Mouse (Mus musculus) spleen, adult 2 months (tissue): Measurements from ENCODE around the gene Gnat2. TPM values are rescaled to one million over a fixed set of nuclear protein-coding genes. Genes with fewer than 3 reads are reported as not detected.

ENCODE experiments used
- DNase-seq, 2 experiments: peaks; one replicate each; pipeline versions ENCODE4 v3.0.0 to v3.0.0-alpha.2; 2012 to 2021; ENCODE audit warnings: low spot score in 2 of 2, low read depth in 1 of 2
- H3K27ac ChIP-seq: fragments of 200-500 bp; 2 replicates; pipeline ENCODE4 v1.5.1; 2012; ENCODE audit warnings: low read length, inconsistent platforms; ENCODE audit not compliant: insufficient read depth
- H3K27me3 ChIP-seq: fragments of 200-500 bp; 2 replicates; pipeline ENCODE4 v1.6.1; 2012; ENCODE audit warnings: mild to moderate bottlenecking, moderate library complexity, low read length, inconsistent platforms; ENCODE audit not compliant: control insufficient read depth, insufficient read depth
- H3K36me3 ChIP-seq: fragments of 200-500 bp; 2 replicates; pipeline ENCODE4 v1.6.1; 2012; ENCODE audit warnings: mild to moderate bottlenecking, low read length, inconsistent platforms; ENCODE audit not compliant: control insufficient read depth, insufficient read depth
- H3K4me1 ChIP-seq: fragments of 200-500 bp; 2 replicates; pipeline ENCODE4 v1.6.1; 2011; ENCODE audit warnings: inconsistent platforms; ENCODE audit not compliant: control insufficient read depth, insufficient read depth, insufficient read length
- H3K4me3 ChIP-seq: fragments of 200-500 bp; 2 replicates; pipeline ENCODE4 v1.5.1; 2011; ENCODE audit warnings: mild to moderate bottlenecking, inconsistent platforms; ENCODE audit not compliant: insufficient read depth, insufficient read length; ENCODE audit errors: extremely low read depth
- CTCF ChIP-seq: fragments of 200-500 bp; IDR thresholded peaks from 2 replicates; pipeline ENCODE4 v1.5.1; 2011; ENCODE audit warnings: mild to moderate bottlenecking, inconsistent platforms; ENCODE audit not compliant: insufficient read depth, insufficient read length, insufficient replicate concordance; ENCODE audit errors: extremely low read depth
- POLR2A ChIP-seq: fragments of 200-500 bp; IDR thresholded peaks from 2 replicates; pipeline ENCODE4 v1.6.1; 2011; ENCODE audit warnings: low read depth, low read length, inconsistent platforms
- WGBS: fragments of 180-500 bp; shearing (Covaris S2); methylation state at CpG from one replicate; pipeline ENCODE4 v1.1.7; 2018; 5-methylcytosine and 5-hydroxymethylcytosine counted together
- polyA plus RNA-seq: library from polyadenylated mRNA; depleted of rRNA; stranded (reverse); fragments of >200 nt; gene quantifications from 2 replicates; pipeline ENCODE4 v1.2.3, GENCODE M21; 2012

Gnat2 gene
- polyA plus RNA-seq, 1 experiment = 0.18 TPM

DNA sequence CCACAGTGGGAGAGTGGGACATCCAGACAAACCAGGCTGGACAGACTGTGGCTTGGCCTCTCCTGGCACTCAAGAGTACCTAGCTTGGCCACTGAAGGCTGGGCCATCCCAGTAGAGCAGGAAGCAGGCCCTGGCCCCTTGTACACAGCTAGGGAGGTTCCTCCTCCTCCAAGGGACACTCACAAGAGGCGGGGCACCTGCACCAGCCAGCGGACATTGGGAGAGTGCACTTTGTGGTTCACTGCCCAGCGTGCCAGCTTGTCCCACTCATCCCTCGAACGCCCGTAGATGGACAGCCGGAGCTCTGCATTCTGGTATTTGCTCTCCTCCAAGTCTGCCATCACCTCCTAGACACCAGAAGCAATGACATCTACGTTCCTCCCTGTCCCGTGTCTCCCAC lies 15.8 kb upstream of the Gnat2 start:
- TF ChIP-seq POLR2A (no peak), CTCF (no peak)
- H3K4me3 ChIP-seq = no peak overlapping the region
- H3K4me1 ChIP-seq = no peaks in the 10 kb centered on the region
- WGBS = 90% methylated on average over 9 of the region's 9 CpGs
- H3K27ac ChIP-seq = no peak overlapping the region
- H3K36me3 ChIP-seq = peaks cover 39% of the 10 kb centered on the region
- H3K27me3 ChIP-seq = no peaks in the 10 kb centered on the region
- no peak for DNase-seq

- no peak overlapping the region for H3K27ac ChIP-seq
- DNase-seq = no peak
- 80% methylated on average over 4 of the region's 4 CpGs for WGBS
- H3K4me1 ChIP-seq = peaks cover 3% of the 10 kb centered on the region; the same call in 1 of the 2 replicates
- peaks cover 21% of the 10 kb centered on the region for H3K36me3 ChIP-seq
- no peak overlapping the region for H3K4me3 ChIP-seq
- no peaks in the 10 kb centered on the region for H3K27me3 ChIP-seq
- no peak for TF ChIP-seq POLR2A
- no peak for TF ChIP-seq CTCF
Measured at GRCm38 (mm10) chr3:108081681-108082080, 10.9 kb upstream of the Gnat2 start.

- WGBS = 92% methylated on average over 1 of the region's 1 CpGs
- H3K27me3 ChIP-seq = no peaks in the 10 kb centered on the region
- no peak overlapping the region for H3K27ac ChIP-seq
- no peak for TF ChIP-seq CTCF
- no peak for TF ChIP-seq POLR2A
- H3K4me1 ChIP-seq = peaks cover 3% of the 10 kb centered on the region; the same call in 1 of the 2 replicates
- H3K4me3 ChIP-seq = no peak overlapping the region
- no peak for DNase-seq
- peaks cover 17% of the 10 kb centered on the region for H3K36me3 ChIP-seq
Measured at GRCm38 (mm10) chr3:108082251-108082875, 10.2 kb upstream of the Gnat2 start.

DNA sequence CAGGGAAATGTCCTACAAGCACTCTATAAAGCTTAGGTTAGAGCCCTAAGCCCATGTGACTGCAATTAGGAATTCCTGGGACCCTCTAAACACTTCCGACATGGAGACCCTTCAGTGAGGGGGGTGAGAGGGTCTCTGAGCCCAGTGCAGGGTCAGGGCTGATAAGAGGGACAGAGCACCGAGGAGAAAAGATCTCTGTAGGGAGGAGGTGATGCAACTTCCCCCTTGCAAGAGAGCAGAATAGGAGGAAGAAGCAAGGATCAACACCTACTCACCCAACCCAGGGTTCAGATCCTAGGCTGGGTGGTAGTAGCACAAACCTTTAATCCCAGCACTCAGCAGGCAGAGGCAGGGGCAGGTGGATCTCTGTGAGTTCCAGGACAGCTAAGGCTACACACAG lies 9.4 kb upstream of the Gnat2 start:
- 50% methylated on average over 2 of the region's 2 CpGs for WGBS
- TF ChIP-seq CTCF = no peak
- no peak for TF ChIP-seq POLR2A
- no peak for DNase-seq
- H3K27ac ChIP-seq = no peak overlapping the region
- H3K36me3 ChIP-seq = peaks cover 13% of the 10 kb centered on the region
- no peaks in the 10 kb centered on the region for H3K27me3 ChIP-seq
- no peak overlapping the region for H3K4me3 ChIP-seq
- H3K4me1 ChIP-seq = peaks cover 3% of the 10 kb centered on the region; the same call in 1 of the 2 replicates

GRCm38 (mm10) chr3:108083904-108084407 lies 8.6 kb upstream of the Gnat2 start:
- DNase-seq = no peak
- Histone ChIP-seq H3K27me3 (no peaks in the 10 kb centered on the region), H3K27ac (no peak overlapping the region), H3K4me3 (no peak overlapping the region), H3K36me3 (peaks cover 9% of the 10 kb centered on the region), H3K4me1 (peaks cover 3% of the 10 kb centered on the region; the same call in 1 of the 2 replicates)
- WGBS = 71% methylated on average over 4 of the region's 4 CpGs
- no peak for TF ChIP-seq CTCF
- no peak for TF ChIP-seq POLR2A

DNA sequence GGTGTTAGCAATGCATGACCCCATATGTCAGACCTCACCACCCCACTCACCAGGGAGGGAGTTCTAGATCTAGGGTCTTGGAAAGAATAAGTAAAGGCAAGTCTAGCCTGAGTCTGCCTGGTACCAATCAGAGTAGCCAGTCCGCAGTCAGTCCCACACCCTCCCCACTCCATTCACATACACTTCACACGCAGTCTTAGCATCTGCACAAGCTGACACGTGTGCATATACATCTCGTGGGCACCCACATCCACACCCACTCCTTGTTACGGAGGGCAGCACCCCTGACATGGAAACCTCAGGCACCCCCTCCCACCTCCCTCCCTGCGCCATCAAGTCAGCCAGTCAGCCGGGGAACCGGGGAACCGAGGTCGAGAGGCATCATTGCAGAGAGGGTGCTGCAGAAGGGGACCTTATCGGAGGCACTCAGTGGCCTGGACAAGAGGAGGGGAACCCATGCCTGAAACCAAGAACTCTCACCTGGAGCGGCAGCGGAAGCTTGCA lies 7.8 kb upstream of the Gnat2 start:
- 7% methylated on average over 13 of the region's 13 CpGs for WGBS

DNA sequence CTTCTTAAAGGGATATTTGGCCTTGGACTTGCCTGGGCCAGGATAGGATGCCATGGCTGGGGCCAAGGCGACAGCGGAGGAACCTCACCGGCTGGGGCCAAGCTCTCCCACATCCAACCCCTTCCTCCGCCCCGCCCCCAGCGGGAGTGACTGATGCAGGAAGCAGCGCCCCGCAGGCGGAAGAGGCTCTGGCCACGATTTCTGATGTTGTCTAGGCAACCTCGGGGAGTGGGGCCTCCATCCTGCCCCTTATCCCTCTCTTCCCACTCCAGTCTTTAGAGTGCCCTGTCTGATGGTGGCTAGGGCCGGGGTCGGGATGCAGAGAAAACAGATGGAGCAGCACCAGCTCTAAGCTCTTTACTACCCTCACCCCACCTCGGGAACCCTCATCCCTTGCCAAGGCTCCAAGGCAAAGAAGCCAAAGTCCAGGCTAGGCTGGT lies 7.3 kb upstream of the Gnat2 start:
- H3K4me1 ChIP-seq = peaks cover 3% of the 10 kb centered on the region; the same call in 1 of the 2 replicates
- no peaks in the 10 kb centered on the region for H3K27me3 ChIP-seq
- TF ChIP-seq POLR2A (no peak; the same call in 1 of the 2 replicates), CTCF (no peak)
- H3K27ac ChIP-seq = peak overlapping the region; percentile 23
- peaks cover 2% of the 10 kb centered on the region for H3K36me3 ChIP-seq
- 2% methylated on average over 14 of the region's 14 CpGs for WGBS
- H3K4me3 ChIP-seq = peak overlapping the region; percentile 60
- peak; percentile 27 to 85 for DNase-seq

More for the DNA sequence above, 7.8 kb upstream of the Gnat2 start:
- Histone ChIP-seq H3K4me1 (peaks cover 3% of the 10 kb centered on the region; the same call in 1 of the 2 replicates), H3K4me3 (peak overlapping the region; percentile 60), H3K27me3 (no peaks in the 10 kb centered on the region), H3K27ac (no peak overlapping the region; the same call in 1 of the 2 replicates), H3K36me3 (peaks cover 5% of the 10 kb centered on the region)
- DNase-seq = peak in 1 of 2 experiments; percentile 9
- no peak for TF ChIP-seq CTCF
- no peak for TF ChIP-seq POLR2A
